9 mouse cellular contexts compared by ENCODE assay signal in genomic region chr7:123499481-123500238, GRCm38 (mm10). TPM values are rescaled to one million over a fixed set of nuclear protein-coding genes. Genes with fewer than 3 reads are reported as not detected.
DNase-seq lines count a peak whose midpoint lies in the region; ATAC-seq and TF ChIP-seq lines count a peak whose summit lies in the region.
"Had no signal": no experiment of that assay in that cellular context is flagged by ENCODE, and none has a peak within 500 bp of the region (broad histone marks: within the 10 kb centered on the region; RNA-seq: fewer than 3 reads in every experiment).

No protein-coding gene starts in this region.

- 38% methylated on average over 19 of the region's 19 CpGs for WGBS in kidney, embryonic 16.5 days
- 4% methylated on average over 19 of the region's 19 CpGs for whole genome bisulfite sequencing in cerebellum, adult 2 months
- WGBS in limb, embryonic 12.5 days, result 43% methylated on average over 19 of the region's 19 CpGs
- 39% methylated on average over 19 of the region's 19 CpGs for WGBS in stomach, embryonic 14.5 days

- H3K9me3 ChIP-seq in kidney, embryonic 16.5 days (ENCODE audit: low read length), result no peaks in the 10 kb centered on the region
- H3K9me3 ChIP-seq in limb, embryonic 12.5 days, result no peaks in the 10 kb centered on the region
- no peaks in the 10 kb centered on the region for H3K9me3 ChIP-seq in stomach, embryonic 14.5 days (ENCODE audit: control insufficient read depth, low read depth, low read length)

- H3K36me3 ChIP-seq in kidney, embryonic 16.5 days (ENCODE audit: insufficient read depth, low read length), result no peaks in the 10 kb centered on the region
- peaks cover 16% of the 10 kb centered on the region; the same call in 1 of the 2 replicates for H3K36me3 ChIP-seq in limb, embryonic 12.5 days
- no peaks in the 10 kb centered on the region for H3K36me3 ChIP-seq in stomach, embryonic 14.5 days (ENCODE audit: control insufficient read depth, insufficient read depth, low read length)

- H3K4me1 ChIP-seq in kidney, embryonic 16.5 days (ENCODE audit: insufficient read depth, low read length), result peaks cover 8% of the 10 kb centered on the region; the same call in 1 of the 2 replicates
- 0 out of 2 replicates have a peak, but pooled peaks cover 2% of the 10 kb centered on the region for H3K4me1 ChIP-seq in cerebellum, adult 2 months (ENCODE audit: control insufficient read depth, insufficient read depth, low read length)
- peaks cover 8% of the 10 kb centered on the region; the same call in 1 of the 2 replicates for H3K4me1 ChIP-seq in limb, embryonic 12.5 days (replicated peaks)
- H3K4me1 ChIP-seq in stomach, embryonic 14.5 days (ENCODE audit: control insufficient read depth, insufficient read depth, low read length), result no peaks in the 10 kb centered on the region

- peak overlapping the region; percentile 59 for H3K9ac ChIP-seq in kidney, embryonic 16.5 days (replicated peaks; ENCODE audit: low read length)
- H3K9ac ChIP-seq in limb, embryonic 12.5 days (replicated peaks), result peak overlapping the region; percentile 75
- H3K9ac ChIP-seq in stomach, embryonic 14.5 days (replicated peaks; ENCODE audit: low read depth, low read length), result peak overlapping the region; percentile 55

- no peak overlapping the region for H3K27ac ChIP-seq in kidney, embryonic 16.5 days (ENCODE audit: low read length)
- H3K27ac ChIP-seq in cerebellum, adult 2 months (ENCODE audit: insufficient read depth, low read length), result peak overlapping the region; percentile 58; the same call in 1 of the 2 replicates
- no peak overlapping the region for H3K27ac ChIP-seq in limb, embryonic 12.5 days
- H3K27ac ChIP-seq in stomach, embryonic 14.5 days (ENCODE audit: low read length), result no peak overlapping the region
- H3K27ac ChIP-seq: macrophage had no signal

- TF ChIP-seq POLR2A in cerebellum, adult 2 months (IDR thresholded peaks at IDR 0.05; ENCODE audit: borderline replicate concordance, insufficient read depth, low read length), result no peak

- DNase-seq in kidney, postnatal 10 days, result no peak
- DNase-seq in cerebellum, adult 2 months, result peak in 1 of 2 experiments; percentile 43
- DNase-seq in frontal cortex, postnatal 36 days (ENCODE audit: low spot score in 2 of 2), result peak; percentile 10 to 18
- no peak for DNase-seq in urinary bladder, adult 2 months (ENCODE audit: low spot score)

- ATAC-seq in kidney, embryonic 16.5 days (ENCODE audit: low FRiP score, low TSS enrichment), result no peak
- no peak for ATAC-seq in limb, embryonic 12.5 days (ENCODE audit: insufficient number of reproducible peaks, insufficient read depth, low FRiP score, low TSS enrichment, low read depth)
- ATAC-seq in stomach, embryonic 14.5 days (ENCODE audit: insufficient number of reproducible peaks, insufficient read depth, low FRiP score, low read depth), result no peak
- no peak for ATAC-seq in CD4-positive, CD25-positive, alpha-beta regulatory T cell, adult 4 months

- H3K4me2 ChIP-seq in kidney, embryonic 16.5 days (replicated peaks; ENCODE audit: low read depth, low read length), result peak overlapping the region; percentile 77
- peak overlapping the region; percentile 91 for H3K4me2 ChIP-seq in limb, embryonic 12.5 days
- peak overlapping the region; percentile 91 for H3K4me2 ChIP-seq in stomach, embryonic 14.5 days (replicated peaks; ENCODE audit: low read depth, low read length)

- H3K4me3 ChIP-seq in kidney, embryonic 16.5 days (ENCODE audit: low read length), result peak overlapping the region; percentile 58
- H3K4me3 ChIP-seq in cerebellum, adult 2 months (replicated peaks; ENCODE audit: insufficient read depth, low read depth, low read length), result peak overlapping the region; percentile 93
- peak overlapping the region; percentile 70 for H3K4me3 ChIP-seq in limb, embryonic 12.5 days (replicated peaks)
- peak overlapping the region; percentile 63 for H3K4me3 ChIP-seq in stomach, embryonic 14.5 days (ENCODE audit: low read depth, low read length)

- TF ChIP-seq CTCF in cerebellum, adult 2 months (IDR thresholded peaks at IDR 0.05; ENCODE audit: borderline replicate concordance, insufficient read depth, low read depth, low read length), result no peak

- no peaks in the 10 kb centered on the region for H3K27me3 ChIP-seq in kidney, embryonic 16.5 days (ENCODE audit: insufficient read depth, low read length)
- no peaks in the 10 kb centered on the region for H3K27me3 ChIP-seq in cerebellum, adult 2 months (ENCODE audit: control insufficient read depth, insufficient read depth, low read length)
- H3K27me3 ChIP-seq in limb, embryonic 12.5 days, result no peaks in the 10 kb centered on the region
- no peaks in the 10 kb centered on the region for H3K27me3 ChIP-seq in stomach, embryonic 14.5 days (ENCODE audit: control insufficient read depth, insufficient read depth, low read length)

RNA-seq across cellular contexts. Expression of gene Zkscan2, which starts 0.6 kb away (rescaled TPM):
- 2.8 and 3.5 TPM in 2 replicates for polyA plus RNA-seq in kidney, embryonic 16.5 days (2015; fragmentation: Nextera tagmentation; extraction: Ambion mirVana)
- polyA plus RNA-seq in cerebellum, adult 2 months (2012; rRNA removed), result 13.4 and 15.0 TPM in 2 replicates
- 5.8 and 6.1 TPM in 2 replicates for polyA plus RNA-seq in limb, embryonic 12.5 days (2016; fragmentation: Nextera tagmentation; extraction: Ambion mirVana)
- polyA plus RNA-seq in stomach, embryonic 14.5 days (2014; fragmentation: Nextera tagmentation; extraction: Ambion mirVana), result 4.5 and 5.1 TPM in 2 replicates
- polyA plus RNA-seq in urinary bladder, adult 2 months (2012; rRNA removed), result 0.72 and 0.75 TPM in 2 replicates
- polyA plus RNA-seq in CD4-positive, CD25-positive, alpha-beta regulatory T cell, adult 4 months (2017; shearing (Covaris generic)), result under 1 TPM in 1 of 2 experiments, not detected in 1; 0.04 TPM
- polyA plus RNA-seq: macrophage had no signal

RNA-seq across cellular contexts. Expression of gene Aqp8, which starts 37.6 kb away (rescaled TPM):
- 0.31 and 0.69 TPM in 2 replicates for polyA plus RNA-seq in kidney, embryonic 16.5 days (2015; fragmentation: Nextera tagmentation; extraction: Ambion mirVana)
- polyA plus RNA-seq in cerebellum, adult 2 months (2012; rRNA removed), result 0.13 and 0.27 TPM in 2 replicates
- 0.41 and 0.73 TPM in 2 replicates for polyA plus RNA-seq in limb, embryonic 12.5 days (2016; fragmentation: Nextera tagmentation; extraction: Ambion mirVana)
- not detected in 2 replicates for polyA plus RNA-seq in stomach, embryonic 14.5 days (2014; fragmentation: Nextera tagmentation; extraction: Ambion mirVana)
- polyA plus RNA-seq in urinary bladder, adult 2 months (2012; rRNA removed), result not detected in 2 replicates
- not detected for polyA plus RNA-seq in CD4-positive, CD25-positive, alpha-beta regulatory T cell, adult 4 months (2017; shearing (Covaris generic))
- polyA plus RNA-seq: macrophage had no signal

Comparison
In these comparisons a context has a peak if more than half of its experiments do, and no peak if none do; other contexts are left out.
1. DNase-seq: peak in frontal cortex, postnatal 36 days (2 of 2); none in kidney, postnatal 10 days (single experiment) and urinary bladder, adult 2 months (single experiment).
2. Peak in every context shown above with its lines, with median percentiles within 50 percentile points of each other: H3K4me2 ChIP-seq, H3K4me3 ChIP-seq and H3K9ac ChIP-seq.